Mouse (Mus musculus) cortical plate, adult 2 months (tissue): ENCODE data around the gene Nfkb1.

ENCODE experiments used
- CTCF ChIP-seq: fragments of 200-500 bp; IDR thresholded peaks from 2 replicates; pipeline ENCODE4 v1.5.1; 2011; ENCODE audit warnings: mild to moderate bottlenecking, control low read depth, low read length; ENCODE audit not compliant: insufficient read depth; ENCODE audit errors: extremely low read depth
- POLR2A ChIP-seq: fragments of 200-500 bp; IDR thresholded peaks from 2 replicates; pipeline ENCODE4 v1.6.1; 2011; ENCODE audit warnings: mild to moderate bottlenecking, low read length, control low read depth; ENCODE audit not compliant: insufficient read depth; ENCODE audit errors: extremely low read depth

GRCm38 (mm10) chr3:135606592-135606991 is 84.8 kb downstream of the Nfkb1 start:
- TF ChIP-seq CTCF (no peak), POLR2A (no peak)
